Mouse (Mus musculus): ENCODE measurements around the gene Tmem143.
A peak's percentile ranks its signal among the peaks of the same experiment; 100 is the strongest.
"Not testable (repeated sequence)": the region's sequence is repeated elsewhere in the genome, so short reads cannot be mapped to it uniquely, and the experiment has no call there.

Gene Tmem143

DNA sequence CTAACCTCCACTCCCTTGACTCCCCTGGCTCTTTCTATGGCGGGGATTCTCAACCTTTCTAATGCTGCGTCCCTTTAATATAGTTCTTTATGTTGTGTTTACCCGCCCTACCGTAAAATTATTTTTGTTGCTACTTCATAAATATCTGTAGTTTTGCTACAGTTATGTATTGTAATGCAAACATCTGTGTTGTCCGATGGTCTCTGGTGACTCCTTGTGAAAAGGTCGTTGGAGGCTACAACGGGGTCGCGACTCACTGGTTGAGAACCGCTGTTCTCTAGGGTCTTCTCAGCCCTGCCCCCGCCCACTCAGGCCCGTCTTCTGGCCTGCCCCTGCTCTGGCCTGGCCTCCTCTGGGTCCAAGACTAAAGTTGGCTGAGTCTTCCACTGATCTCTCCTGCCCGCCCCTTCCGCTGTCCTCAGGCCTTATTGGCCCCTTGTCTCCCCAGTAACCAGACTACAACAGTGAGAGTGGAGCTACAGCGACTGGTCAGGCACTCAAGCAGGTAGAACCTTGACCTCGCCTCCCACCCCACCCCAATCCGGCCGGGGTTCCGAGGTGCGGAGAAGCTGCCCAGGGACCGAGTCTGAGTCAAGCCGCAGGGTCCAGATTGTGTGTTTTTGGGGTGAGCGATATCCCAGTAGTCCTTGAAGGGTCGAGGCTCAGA lies 27.2 kb downstream of the Tmem143 start, which contains the start of gene Ccdc114:
Gene Ccdc114 (plus strand): TSS at position 311 of the 667 bp plus-strand sequence.
- peak; percentile 100 for DNase-seq

DNA sequence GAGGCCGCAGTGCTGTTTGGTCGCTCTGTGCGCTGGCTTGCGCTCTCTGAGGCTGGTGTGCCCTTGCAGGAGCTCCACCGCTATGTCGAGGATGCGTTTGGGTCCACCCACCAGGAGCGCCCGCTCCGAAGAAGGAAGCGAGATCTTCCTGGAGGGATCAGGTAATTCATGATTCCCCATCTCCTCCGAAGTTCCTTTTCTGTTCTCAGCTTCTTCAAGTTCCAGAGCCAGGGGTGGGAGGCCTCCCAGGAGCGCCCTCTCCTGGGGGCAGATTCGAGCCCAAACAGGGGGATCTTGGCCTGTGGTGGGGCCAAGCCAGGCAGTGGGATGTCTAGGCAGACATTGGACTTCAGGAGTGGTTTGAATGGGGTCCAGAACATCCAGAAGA lies 27.7 kb downstream of the Tmem143 start:
- peak; percentile 95 for DNase-seq

DNA sequence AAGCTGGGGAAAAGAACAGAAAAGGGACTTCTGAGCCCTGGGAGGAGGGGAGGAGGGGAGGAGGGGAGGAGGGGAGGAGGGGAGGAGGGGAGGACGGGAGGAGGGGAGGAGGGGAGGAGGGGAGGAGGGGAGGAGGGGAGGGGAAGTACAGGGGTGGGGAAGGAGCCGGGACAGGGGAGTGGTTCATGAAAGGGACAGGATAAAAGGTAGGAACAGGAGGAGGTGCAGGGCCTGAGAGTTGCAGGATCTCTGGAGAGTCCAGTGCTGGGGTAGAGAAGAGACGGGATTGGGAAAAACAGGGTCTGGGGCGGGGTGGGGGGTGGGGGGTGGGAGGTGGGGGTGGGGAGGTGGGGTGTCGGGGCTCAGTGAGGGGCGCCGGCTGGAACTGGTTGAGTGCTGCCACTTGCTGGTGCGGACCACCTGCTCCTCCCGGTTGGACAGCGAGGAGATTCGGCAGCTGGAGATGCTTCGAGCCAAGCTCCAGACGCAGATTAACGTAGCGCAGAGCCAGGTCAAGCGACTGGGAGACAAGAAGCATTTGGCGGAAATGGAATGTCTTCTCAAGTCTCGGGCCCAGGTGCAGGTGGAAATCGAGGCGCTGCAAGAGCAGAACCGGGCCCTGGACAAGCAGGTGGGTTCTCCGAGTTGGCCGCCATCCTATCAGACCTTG lies 32.0 kb downstream of the Tmem143 start:
- no peak for DNase-seq

DNA sequence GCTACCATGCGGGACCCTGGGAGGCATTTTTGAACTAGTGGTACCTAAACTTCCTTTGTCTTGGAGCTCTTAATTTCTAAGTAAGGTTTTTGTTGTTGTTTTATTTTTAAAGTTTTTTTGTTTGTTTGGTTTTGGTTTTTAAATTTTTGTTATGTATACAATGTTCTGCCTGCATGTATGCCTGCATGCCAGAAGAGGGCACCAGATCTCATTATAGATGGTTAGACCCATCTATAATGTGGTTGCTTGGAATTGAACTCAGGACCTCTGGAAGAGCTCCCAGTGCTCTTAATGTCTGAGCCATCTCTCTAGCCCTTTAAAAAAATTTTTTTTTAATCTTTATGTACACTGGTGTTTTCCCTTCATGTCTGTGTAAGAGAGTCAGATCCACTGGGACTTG lies 32.9 kb downstream of the Tmem143 start:
- no peak for DNase-seq

DNA sequence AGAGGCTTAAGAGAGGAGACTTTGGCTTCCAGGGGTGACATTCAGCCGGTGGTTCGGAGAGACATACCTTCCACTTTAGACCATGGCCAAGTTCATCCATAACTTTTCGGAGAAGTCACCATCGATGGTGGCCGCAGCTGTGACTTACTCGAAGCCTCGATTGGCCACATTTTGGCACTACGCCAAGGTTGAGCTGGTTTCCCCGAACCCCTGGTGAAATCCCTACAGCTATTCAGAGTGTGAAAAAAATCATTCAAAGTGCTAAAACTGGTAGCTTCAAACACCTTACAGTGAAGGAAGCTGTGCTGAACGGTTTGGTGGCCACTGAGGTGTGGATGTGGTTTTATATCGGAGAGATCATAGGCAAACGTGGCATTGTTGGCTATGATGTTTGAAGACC lies 37.0 kb downstream of the Tmem143 start:
- not testable (repeated sequence) for DNase-seq

DNA sequence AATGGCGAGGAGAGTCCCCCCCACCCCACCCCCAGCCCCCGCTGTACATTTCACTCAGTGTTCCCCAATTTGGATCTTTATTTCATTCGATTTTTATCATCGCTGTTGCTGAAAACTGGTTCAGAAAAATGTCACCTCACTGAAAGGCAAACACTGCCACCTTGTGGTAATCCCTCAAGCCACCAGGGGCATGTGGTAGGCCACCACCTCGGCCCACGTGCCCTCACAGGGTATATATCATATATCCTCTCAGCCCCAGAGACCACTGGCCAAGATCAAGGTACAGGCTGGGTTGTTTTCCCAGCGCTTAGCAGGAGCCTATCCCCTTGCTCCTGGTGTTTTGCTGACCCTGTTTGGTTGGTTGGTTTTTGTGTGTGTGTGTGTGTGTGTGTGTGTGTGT lies 38.4 kb downstream of the Tmem143 start:
- peak; percentile 87 for DNase-seq

DNA sequence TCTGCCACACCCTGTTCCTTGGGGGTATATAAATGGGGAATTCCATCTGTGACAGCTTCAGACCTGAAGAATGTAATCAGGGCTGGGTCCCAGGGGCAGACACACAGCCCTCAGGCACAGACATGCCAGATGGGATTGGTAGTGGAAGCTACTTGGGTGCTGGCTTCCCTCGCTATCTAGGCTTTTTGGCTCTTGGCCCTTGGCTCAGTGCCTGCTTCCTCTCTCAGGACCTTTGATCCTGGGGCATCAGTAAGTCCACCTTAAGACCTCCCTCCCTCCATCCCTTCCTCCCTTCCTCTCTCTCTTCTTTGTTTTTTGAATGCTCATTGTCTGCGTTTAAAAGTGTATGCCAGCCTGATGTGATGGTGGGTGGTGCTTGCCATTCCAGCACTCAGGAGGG lies 43.1 kb downstream of the Tmem143 start:
- DNase-seq: no peak

DNA sequence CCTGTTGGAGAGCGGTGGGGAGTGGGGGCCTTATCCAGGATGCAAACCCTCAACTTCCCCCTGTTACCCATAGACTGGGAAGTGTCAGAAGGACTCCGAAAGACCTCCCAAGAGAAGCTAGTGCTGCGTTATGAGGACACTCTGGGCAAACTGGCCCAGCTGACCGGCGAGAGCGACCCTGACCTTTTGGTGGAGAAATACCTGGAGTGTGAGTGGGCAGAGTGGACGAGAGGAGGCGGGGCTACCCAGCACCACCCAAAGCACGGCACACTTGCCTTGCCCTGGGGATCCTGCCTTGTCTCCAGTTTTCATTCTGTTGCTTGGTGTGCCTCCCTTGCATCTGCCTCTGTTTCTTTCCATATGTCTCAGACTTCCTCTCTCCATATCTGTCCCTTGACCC lies 45.2 kb downstream of the Tmem143 start:
- DNase-seq: no peak

DNA sequence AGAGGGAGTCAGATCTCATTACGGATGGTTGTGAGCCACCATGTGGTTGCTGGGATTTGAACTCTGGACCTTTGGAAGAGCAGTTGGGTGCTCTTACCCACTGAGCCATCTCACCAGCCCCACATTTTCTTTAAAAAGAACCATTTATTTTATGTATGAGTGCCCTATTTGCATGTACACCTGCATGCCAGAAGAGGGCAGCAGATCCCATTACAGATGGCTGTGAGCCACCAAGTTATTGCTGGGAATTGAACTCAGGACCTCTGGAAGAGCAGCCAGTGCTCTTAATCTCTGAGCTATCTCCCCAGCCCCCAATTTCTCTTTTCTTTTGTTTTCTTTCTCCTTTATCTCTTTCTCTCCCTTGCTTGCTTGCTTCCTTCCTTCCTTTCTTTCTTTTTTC lies 46.5 kb downstream of the Tmem143 start:
- DNase-seq: not testable (repeated sequence)

DNA sequence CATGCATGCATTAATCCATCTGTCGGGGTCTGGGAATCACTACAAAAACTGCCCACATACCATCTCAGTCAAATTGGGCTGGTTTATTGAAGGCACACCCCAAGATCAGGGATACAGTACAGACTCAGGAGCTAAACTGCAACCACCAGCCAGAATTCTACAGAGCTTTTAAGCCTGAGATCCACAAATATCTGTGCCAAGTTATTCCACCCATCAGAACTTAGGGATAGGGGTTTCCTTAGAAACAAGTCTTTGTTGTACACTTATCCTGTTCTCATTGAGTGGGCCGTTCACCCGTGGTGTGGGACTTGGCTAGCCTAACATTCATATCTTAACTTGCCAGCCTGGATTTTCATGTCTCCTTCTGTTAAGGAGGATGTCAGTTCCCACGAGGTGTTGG lies 52.3 kb downstream of the Tmem143 start:
- no peak for DNase-seq

DNA sequence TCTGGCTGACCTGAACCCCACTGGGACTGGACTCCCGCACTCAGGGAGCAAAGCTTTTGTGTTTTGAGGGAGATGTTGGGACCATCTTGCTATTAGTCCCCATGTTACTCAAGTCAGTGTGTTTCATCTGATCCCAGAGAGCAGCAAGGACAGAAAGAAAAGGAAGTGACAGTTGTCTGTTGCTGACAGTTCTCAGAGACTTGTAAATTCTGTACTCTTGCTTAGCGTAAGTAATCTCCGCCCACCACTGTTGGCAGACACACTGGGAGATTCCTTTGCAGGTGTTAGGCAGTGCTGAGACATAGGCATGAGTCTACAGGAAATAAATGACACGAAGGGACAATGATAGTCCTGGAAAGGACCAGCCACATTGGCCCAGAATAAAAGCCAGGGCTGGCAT lies 59.9 kb downstream of the Tmem143 start:
- no peak for DNase-seq

All from heart, adult 11 months (tissue).